Mouse (Mus musculus) T-helper 17 cell (primary cell): ENCODE measurements at regions not wholly inside any gene's neighbourhood (a gene's known extent, or its start where the extent isn't known, plus 50 kb on each side); places are given as distances from the start of the nearest gene placed in this dataset.

Experiments used
- in situ Hi-C, 2 experiments: fragments of 300-600 bp; cut with MboI, MseI; formaldehyde crosslinking; loops; 1 replicate in 1 of 2; 2 replicates in 1 of 2; pipeline ENCODE4 v1.15.1; 2025; ENCODE audit warnings: high pct_unique_total_duplicates in 2 of 2

- in situ Hi-C loops: no loop called here
Observed at GRCm38 (mm10) chr16:80196302-80196701, 1004.2 kb upstream of the Ncam2 start.

- in situ Hi-C loops: no loop called here
Observed at GRCm38 (mm10) chr16:80202811-80203210, 997.7 kb upstream of the Ncam2 start.

- in situ Hi-C loops: no loop called here
Observed at GRCm38 (mm10) chr16:80212769-80213168, 987.7 kb upstream of the Ncam2 start.

- in situ Hi-C loops: loop anchor here in 1 of 2 experiments (10.0 kb wide), 1 partner anchor 1229 kb away; no protein-coding TSS in a partner anchor
Observed at GRCm38 (mm10) chr16:80255441-80255840, 945.1 kb upstream of the Ncam2 start.

- in situ Hi-C loops: no loop called here
Observed at GRCm38 (mm10) chr16:80266151-80266617, 934.3 kb upstream of the Ncam2 start.

- in situ Hi-C loops: no loop called here
Observed at GRCm38 (mm10) chr16:80272291-80273123, 928.0 kb upstream of the Ncam2 start.
